Mouse (Mus musculus) liver, adult 2 months (tissue): Measurements from ENCODE around the gene Sohlh1. TPM values are rescaled to one million over a fixed set of nuclear protein-coding genes. Genes with fewer than 3 reads are reported as not detected.

Experiments used
- DNase-seq: peaks from one replicate; pipeline ENCODE4 v3.0.0-alpha.2; 2011; ENCODE audit warnings: low read depth, low spot score; ENCODE audit errors: extremely low read depth
- H3K27ac ChIP-seq: fragments of 200-500 bp; replicated peaks from 2 replicates; pipeline ENCODE4 v1.5.1; 2012; ENCODE audit warnings: low read depth, mild to moderate bottlenecking, control low read depth, inconsistent platforms, low read length; ENCODE audit not compliant: insufficient read depth
- H3K27me3 ChIP-seq: fragments of 200-500 bp; 2 replicates; pipeline ENCODE4 v1.6.1; 2012; ENCODE audit warnings: mild to moderate bottlenecking, moderate library complexity, low read length, inconsistent platforms; ENCODE audit not compliant: control insufficient read depth, insufficient read depth
- H3K36me3 ChIP-seq: fragments of 200-500 bp; 2 replicates; pipeline ENCODE4 v1.6.1; 2012; ENCODE audit warnings: low read length, inconsistent platforms; ENCODE audit not compliant: control insufficient read depth, insufficient read depth
- H3K4me1 ChIP-seq: fragments of 200-500 bp; 2 replicates; pipeline ENCODE4 v1.6.1; 2011; ENCODE audit warnings: low read length; ENCODE audit not compliant: control insufficient read depth, insufficient read depth
- H3K4me3 ChIP-seq: fragments of 200-500 bp; 2 replicates; pipeline ENCODE4 v1.5.1; 2011; ENCODE audit warnings: low read depth, mild to moderate bottlenecking, control low read depth, low read length, moderate library complexity; ENCODE audit not compliant: insufficient read depth
- H3K79me2 ChIP-seq: fragments of 200-500 bp; 2 replicates; pipeline ENCODE4 v1.6.1; 2012; ENCODE audit warnings: inconsistent platforms, mild to moderate bottlenecking, low read length, moderate library complexity; ENCODE audit not compliant: control insufficient read depth, insufficient read depth
- H3K9ac ChIP-seq: fragments of 200-500 bp; 2 replicates; pipeline ENCODE4 v1.6.1; 2012; ENCODE audit warnings: low read depth, mild to moderate bottlenecking, control low read depth, inconsistent platforms, low read length
- CTCF ChIP-seq: fragments of 200-500 bp; IDR thresholded peaks from 2 replicates; pipeline ENCODE4 v1.5.1; 2011; ENCODE audit warnings: low read depth, low read length, control low read depth
- POLR2A ChIP-seq: fragments of 200-500 bp; IDR thresholded peaks from 2 replicates; pipeline ENCODE4 v1.6.1; 2011; ENCODE audit warnings: low read length, control low read depth; ENCODE audit not compliant: insufficient read depth; ENCODE audit errors: extremely low read depth
- WGBS: fragments of 180-500 bp; shearing (Covaris S2); methylation state at CpG from one replicate; pipeline ENCODE4 v1.1.7; 2018; 5-methylcytosine and 5-hydroxymethylcytosine counted together
- polyA plus RNA-seq: library from polyadenylated mRNA; depleted of rRNA; stranded (reverse); fragments of >200 nt; gene quantifications from 2 replicates; pipeline ENCODE4 v1.2.3, GENCODE M21; 2012; rRNA removed
- total RNA-seq: library from RNA; depleted of rRNA; stranded (reverse); fragments of >200 nt; gene quantifications from 2 replicates; pipeline ENCODE4 v1.2.3, GENCODE M21; 2014; rRNA removed

Gene Sohlh1
- total and polyA plus RNA-seq, 2 experiments, result not detected

- no peak overlapping the region for H3K4me3 ChIP-seq
- no peaks in the 10 kb centered on the region for H3K27me3 ChIP-seq
- no peaks in the 10 kb centered on the region for H3K36me3 ChIP-seq
- WGBS, result 38% methylated on average over 2 of the region's 2 CpGs
- peak; percentile 70 for DNase-seq
- TF ChIP-seq CTCF (no peak), POLR2A (no peak)
- H3K9ac ChIP-seq, result no peak overlapping the region
- no peaks in the 10 kb centered on the region for H3K79me2 ChIP-seq
- H3K4me1 ChIP-seq, result peaks cover 5% of the 10 kb centered on the region
- no peak overlapping the region for H3K27ac ChIP-seq
These were observed 35.3 kb downstream of the Sohlh1 start for GRCm38 (mm10) chr2:25811711-25812110.

GRCm38 (mm10) chr2:25798065-25798464 is 49.0 kb downstream of the Sohlh1 start:
- no peak overlapping the region for H3K4me3 ChIP-seq
- H3K4me1 ChIP-seq, result no peaks in the 10 kb centered on the region
- H3K9ac ChIP-seq, result no peak overlapping the region
- no peak overlapping the region for H3K27ac ChIP-seq
- DNase-seq, result no peak
- TF ChIP-seq POLR2A, result no peak
- TF ChIP-seq CTCF, result no peak
- no peaks in the 10 kb centered on the region for H3K36me3 ChIP-seq
- no peaks in the 10 kb centered on the region for H3K79me2 ChIP-seq
- H3K27me3 ChIP-seq, result no peaks in the 10 kb centered on the region
- 53% methylated on average over 5 of the region's 5 CpGs for WGBS

GRCm38 (mm10) chr2:25797635-25798034 is 49.4 kb downstream of the Sohlh1 start:
- no peak overlapping the region for H3K9ac ChIP-seq
- 29% methylated on average over 2 of the region's 2 CpGs for WGBS

More at GRCm38 (mm10) chr2:25797635-25798034, 49.4 kb downstream of the Sohlh1 start:
- Histone ChIP-seq H3K27me3 (no peaks in the 10 kb centered on the region), H3K4me1 (no peaks in the 10 kb centered on the region), H3K4me3 (no peak overlapping the region), H3K27ac (no peak overlapping the region), H3K79me2 (no peaks in the 10 kb centered on the region), H3K36me3 (no peaks in the 10 kb centered on the region)
- TF ChIP-seq CTCF, result no peak
- no peak for TF ChIP-seq POLR2A
- DNase-seq, result no peak

Other genes with a start within 250 kb of the Sohlh1 start
- 11.7 and 15.4 TPM in 2 replicates for gene Rabl6, start 238.7 kb downstream of the Sohlh1 start, total RNA-seq
- 20.6 and 29.6 TPM in 2 replicates for gene Rabl6, start 238.7 kb downstream of the Sohlh1 start, polyA plus RNA-seq
- under 0.01 and 0.07 TPM in 2 replicates for gene Ccdc183, start 229.6 kb downstream of the Sohlh1 start, total RNA-seq
- gene Ccdc183, start 229.6 kb downstream of the Sohlh1 start, polyA plus RNA-seq, result 0.06 TPM in 1 of 2 replicates, not detected in the other
- 40.0 and 40.9 TPM in 2 replicates for gene Tmem141, start 225.2 kb downstream of the Sohlh1 start, total RNA-seq
- 28.5 and 30.9 TPM in 2 replicates for gene Tmem141, start 225.2 kb downstream of the Sohlh1 start, polyA plus RNA-seq
- gene Fcna, start 219.2 kb downstream of the Sohlh1 start, total RNA-seq, result 35.4 and 63.2 TPM in 2 replicates
- 27.1 and 36.5 TPM in 2 replicates for gene Fcna, start 219.2 kb downstream of the Sohlh1 start, polyA plus RNA-seq
- not detected in 2 replicates for gene Lcn8, start 194.1 kb downstream of the Sohlh1 start, total RNA-seq
- gene Lcn8, start 194.1 kb downstream of the Sohlh1 start, polyA plus RNA-seq, result not detected in 2 replicates
- gene Lcn5, start 189.3 kb downstream of the Sohlh1 start, total RNA-seq, result not detected in 2 replicates
- not detected in 2 replicates for gene Lcn5, start 189.3 kb downstream of the Sohlh1 start, polyA plus RNA-seq
- gene Lcn6, start 170.5 kb downstream of the Sohlh1 start, total RNA-seq, result not detected in 2 replicates
- not detected in 2 replicates for gene Lcn6, start 170.5 kb downstream of the Sohlh1 start, polyA plus RNA-seq
- not detected in 2 replicates for gene Lcn10, start 164.5 kb downstream of the Sohlh1 start, total RNA-seq
- gene Lcn10, start 164.5 kb downstream of the Sohlh1 start, polyA plus RNA-seq, result not detected in 2 replicates
- gene Obp2a, start 147.2 kb downstream of the Sohlh1 start, total RNA-seq, result not detected in 2 replicates
- gene Obp2a, start 147.2 kb downstream of the Sohlh1 start, polyA plus RNA-seq, result not detected in 2 replicates
- 1.0 and 1.9 TPM in 2 replicates for gene Bmyc, start 140.5 kb downstream of the Sohlh1 start, total RNA-seq
- 4.7 and 6.8 TPM in 2 replicates for gene Bmyc, start 140.5 kb downstream of the Sohlh1 start, polyA plus RNA-seq
- gene Obp2b, start 110.2 kb downstream of the Sohlh1 start, total RNA-seq, result not detected in 2 replicates
- gene Obp2b, start 110.2 kb downstream of the Sohlh1 start, polyA plus RNA-seq, result not detected in 2 replicates
- not detected in 2 replicates for gene Lcn3, start 81.7 kb downstream of the Sohlh1 start, total RNA-seq
- gene Lcn3, start 81.7 kb downstream of the Sohlh1 start, polyA plus RNA-seq, result not detected in 2 replicates
- not detected in 2 replicates for gene Lcn11, start 70.2 kb downstream of the Sohlh1 start, total RNA-seq
- not detected in 2 replicates for gene Lcn11, start 70.2 kb downstream of the Sohlh1 start, polyA plus RNA-seq
- gene Gm13539, start 65.0 kb downstream of the Sohlh1 start, total RNA-seq, result not detected in 2 replicates
- gene Gm13539, start 65.0 kb downstream of the Sohlh1 start, polyA plus RNA-seq, result not detected in 2 replicates
- gene Glt6d1, start 31.4 kb downstream of the Sohlh1 start, total RNA-seq, result not detected in 2 replicates
- not detected in 2 replicates for gene Glt6d1, start 31.4 kb downstream of the Sohlh1 start, polyA plus RNA-seq
- gene Lcn9, start 24.1 kb downstream of the Sohlh1 start, total RNA-seq, result not detected in 2 replicates
- not detected in 2 replicates for gene Lcn9, start 24.1 kb downstream of the Sohlh1 start, polyA plus RNA-seq
- under 0.01 TPM in 1 of 2 replicates, not detected in the other for gene Kcnt1, start 16.5 kb upstream of the Sohlh1 start, total RNA-seq
- 0.02 and 0.11 TPM in 2 replicates for gene Kcnt1, start 16.5 kb upstream of the Sohlh1 start, polyA plus RNA-seq
- gene Camsap1, start 136.0 kb upstream of the Sohlh1 start, total RNA-seq, result 5.4 and 9.0 TPM in 2 replicates
- gene Camsap1, start 136.0 kb upstream of the Sohlh1 start, polyA plus RNA-seq, result 2.4 and 2.5 TPM in 2 replicates
- 25.4 and 28.4 TPM in 2 replicates for gene Ubac1, start 174.5 kb upstream of the Sohlh1 start, total RNA-seq
- gene Ubac1, start 174.5 kb upstream of the Sohlh1 start, polyA plus RNA-seq, result 22.4 and 23.9 TPM in 2 replicates